Mouse (Mus musculus): Measurements from ENCODE around the gene Fmc1.

Fmc1 gene

DNA sequence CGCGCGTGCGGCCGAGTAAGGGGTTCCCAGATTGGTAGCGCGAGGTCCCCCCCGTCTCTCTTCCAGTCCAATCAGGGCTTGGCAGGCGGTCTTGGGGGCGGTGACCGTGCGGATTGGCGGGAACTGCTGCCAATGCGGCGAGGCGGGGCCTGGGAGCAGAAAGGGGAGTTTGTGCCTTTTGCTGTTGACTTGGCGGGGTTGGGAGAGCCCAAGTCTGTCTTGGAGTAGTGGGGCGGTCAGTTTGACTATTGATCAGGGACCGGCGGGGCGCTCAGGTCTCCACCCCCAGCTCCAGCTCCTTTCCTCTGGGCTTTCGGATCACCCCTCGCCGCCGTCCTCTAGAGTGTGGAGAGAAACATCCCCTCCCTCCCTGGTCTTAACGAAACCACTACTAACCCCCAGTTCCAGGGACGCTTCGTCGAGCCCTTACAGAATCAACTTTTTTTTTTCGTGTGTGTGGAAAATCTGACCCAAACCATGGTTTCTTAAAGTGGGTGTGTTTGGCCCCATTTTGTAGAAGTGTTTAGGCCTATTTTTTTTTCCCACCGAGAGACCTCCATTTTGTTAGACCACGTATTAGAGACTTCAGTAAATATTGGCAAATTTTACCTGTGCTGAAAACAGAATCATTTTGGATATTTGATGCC, 18.8 kb downstream of the Fmc1 start:
- peak; percentile 98 for DNase-seq (ENCODE audit: low read depth, low spot score)

DNA sequence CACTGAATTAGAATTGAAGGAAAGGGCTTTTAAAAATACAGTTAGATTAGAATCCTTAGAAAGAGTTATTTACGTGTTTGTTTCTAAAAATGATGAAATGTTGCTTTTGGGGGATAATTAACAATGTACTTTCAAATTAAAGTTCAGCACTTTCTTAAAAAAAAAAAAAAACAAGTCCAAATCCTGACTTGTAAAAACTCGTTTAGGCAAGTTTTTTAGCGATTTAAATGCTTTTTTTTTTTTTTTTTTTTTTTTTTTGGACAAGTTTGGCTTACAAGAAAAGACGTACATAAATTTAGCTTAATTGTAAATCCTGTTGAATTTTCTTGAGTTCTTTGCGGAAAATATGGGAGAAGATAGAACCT, 19.3 kb downstream of the Fmc1 start:
- no peak for DNase-seq (ENCODE audit: low read depth, low spot score)

GRCm38 (mm10) chr6:38576096-38576495, 42.8 kb downstream of the Fmc1 start:
- DNase-seq (ENCODE audit: low read depth, low spot score), result no peak

- DNase-seq (ENCODE audit: low read depth, low spot score), result no peak
Observed at GRCm38 (mm10) chr6:38580112-38580857, 47.0 kb downstream of the Fmc1 start.

GRCm38 (mm10) chr6:38581711-38582110, 48.4 kb downstream of the Fmc1 start:
- peak; percentile 34 for DNase-seq (ENCODE audit: low read depth, low spot score)

Data from CD4-positive, CD25-positive, alpha-beta regulatory T cell, adult 2 months (primary cell).